Mouse (Mus musculus): ENCODE results near the gene Gm13305. TPM values are rescaled to one million over a fixed set of nuclear protein-coding genes. Genes with fewer than 3 reads are reported as not detected.

Gene Gm13305
- polyA plus RNA-seq (2014; fragmentation: Illumina TruSeq; extraction: RNeasy Lipid Tissue Mini Kit (QIAGEN cat#74804); ENCODE audit: low read depth, low replicate concordance): 2.3 TPM

DNA sequence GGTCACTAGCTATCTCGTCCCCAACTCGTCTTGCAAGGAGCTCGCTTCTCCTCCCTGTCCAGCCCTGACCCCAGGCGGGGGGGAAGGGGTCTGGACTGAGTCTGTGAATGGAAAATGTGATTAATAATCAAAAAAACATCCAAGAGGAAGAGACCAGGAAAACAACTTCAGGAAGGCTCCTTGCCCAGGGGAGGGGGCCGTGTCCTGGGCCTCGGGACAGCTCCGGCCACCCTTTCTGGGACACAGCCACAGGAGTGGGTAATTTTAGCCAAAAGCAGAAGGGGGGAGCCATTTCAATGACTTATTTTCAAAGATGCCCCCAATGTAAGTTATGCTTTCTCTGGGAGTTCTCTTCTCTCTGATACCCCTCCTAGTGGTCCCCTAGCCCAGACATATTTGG, at the start of gene Gm13305:
TSS of gene Gm13305 (minus strand) at position 101 of the 400 bp plus-strand sequence.

DNA sequence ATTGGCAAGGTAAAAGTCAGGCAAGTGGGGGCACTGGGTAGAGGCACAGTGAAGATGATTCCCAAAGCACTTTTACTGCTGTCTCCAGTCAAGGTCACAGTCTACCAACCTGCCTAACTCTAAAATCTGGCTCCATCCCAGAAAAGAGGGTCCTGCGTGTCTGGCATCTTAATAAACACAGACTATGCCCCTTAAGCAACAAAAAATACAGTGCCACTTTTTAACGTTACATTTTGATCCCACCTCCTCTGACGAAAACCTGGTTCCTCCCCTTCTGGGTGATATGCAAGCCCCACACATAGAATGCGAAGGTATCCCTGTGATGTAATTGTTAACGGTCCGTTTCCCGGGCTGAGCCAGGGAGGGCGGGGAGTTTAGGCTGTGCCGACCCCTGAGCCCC, 15.3 kb downstream of the Gm13305 start, which contains the start of gene Gm13306:
TSS of gene Gm13306 (plus strand) at position 301 of the 400 bp plus-strand sequence.

GRCm38 (mm10) chr4:42114517-42114916, 53.9 kb downstream of the Gm13305 start, which contains the start of gene Gm13304:
TSS of gene Gm13304 (plus strand) at chr4:42114817.

Other genes starting within 250 kb of the Gm13305 start
- 6.0 TPM for gene Gm20878, start 227.0 kb downstream of the Gm13305 start, polyA plus RNA-seq (2014; fragmentation: Illumina TruSeq; extraction: RNeasy Lipid Tissue Mini Kit (QIAGEN cat#74804); ENCODE audit: low read depth, low replicate concordance)
- 0.83 TPM for gene Fam205a4, start 202.5 kb downstream of the Gm13305 start, polyA plus RNA-seq (2014; fragmentation: Illumina TruSeq; extraction: RNeasy Lipid Tissue Mini Kit (QIAGEN cat#74804); ENCODE audit: low read depth, low replicate concordance)
- not detected for gene Gm21093, start 133.9 kb downstream of the Gm13305 start, polyA plus RNA-seq (2014; fragmentation: Illumina TruSeq; extraction: RNeasy Lipid Tissue Mini Kit (QIAGEN cat#74804); ENCODE audit: low read depth, low replicate concordance)
- gene Gm3893, start 77.4 kb downstream of the Gm13305 start, polyA plus RNA-seq (2014; fragmentation: Illumina TruSeq; extraction: RNeasy Lipid Tissue Mini Kit (QIAGEN cat#74804); ENCODE audit: low read depth, low replicate concordance): not detected
- gene Gm13304, start 53.8 kb downstream of the Gm13305 start, polyA plus RNA-seq (2014; fragmentation: Illumina TruSeq; extraction: RNeasy Lipid Tissue Mini Kit (QIAGEN cat#74804); ENCODE audit: low read depth, low replicate concordance): not detected
- 3.4 TPM for gene Gm13306, start 15.2 kb downstream of the Gm13305 start, polyA plus RNA-seq (2014; fragmentation: Illumina TruSeq; extraction: RNeasy Lipid Tissue Mini Kit (QIAGEN cat#74804); ENCODE audit: low read depth, low replicate concordance)
- gene Gm10600, start 72.0 kb upstream of the Gm13305 start, polyA plus RNA-seq (2014; fragmentation: Illumina TruSeq; extraction: RNeasy Lipid Tissue Mini Kit (QIAGEN cat#74804); ENCODE audit: low read depth, low replicate concordance): 1.7 TPM
- not detected for gene Ccl21b, start 87.2 kb upstream of the Gm13305 start, polyA plus RNA-seq (2014; fragmentation: Illumina TruSeq; extraction: RNeasy Lipid Tissue Mini Kit (QIAGEN cat#74804); ENCODE audit: low read depth, low replicate concordance)
- gene Gm21953, start 125.7 kb upstream of the Gm13305 start, polyA plus RNA-seq (2014; fragmentation: Illumina TruSeq; extraction: RNeasy Lipid Tissue Mini Kit (QIAGEN cat#74804); ENCODE audit: low read depth, low replicate concordance): not detected
- gene Fam205a3, start 149.7 kb upstream of the Gm13305 start, polyA plus RNA-seq (2014; fragmentation: Illumina TruSeq; extraction: RNeasy Lipid Tissue Mini Kit (QIAGEN cat#74804); ENCODE audit: low read depth, low replicate concordance): not detected